Mouse (Mus musculus) 3T3-L1 (cell line): ENCODE data around the gene Syce1l.
A peak's percentile ranks its signal among the peaks of the same experiment; 100 is the strongest.

ENCODE experiments used
- DNase-seq: peaks from one replicate; pipeline ENCODE4 v3.0.0-alpha.2; 2015; ENCODE audit warnings: low read depth, low spot score

The Syce1l gene

GRCm38 (mm10) chr8:113642926-113643325 lies at the start of gene Syce1l:
TSS of gene Syce1l (plus strand) at chr8:113643213.
- DNase-seq = no peak

DNA sequence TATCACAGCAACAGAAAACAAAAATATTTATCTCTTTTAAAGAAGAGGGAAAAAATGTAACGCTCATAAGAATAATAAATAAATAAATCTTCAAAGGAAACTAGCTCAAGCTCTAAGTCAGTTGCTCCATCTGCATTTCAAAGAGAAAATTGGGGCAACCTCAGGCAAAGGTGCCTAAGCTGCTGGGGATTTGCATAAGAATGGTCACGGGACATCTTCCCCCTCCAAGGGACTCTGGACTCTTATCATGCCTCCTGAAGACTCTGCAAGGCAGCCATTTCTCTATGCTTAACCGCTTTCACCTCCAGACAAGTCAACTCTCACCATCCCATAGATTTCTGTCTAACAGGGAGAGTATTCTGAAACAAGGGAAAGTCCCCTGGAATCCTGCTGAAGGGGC lies 44.6 kb upstream of the Syce1l start:
- no peak for DNase-seq

GRCm38 (mm10) chr8:113632634-113633033 lies 10.4 kb upstream of the Syce1l start:
- DNase-seq = peak; percentile 88

GRCm38 (mm10) chr8:113634161-113634560 lies 8.9 kb upstream of the Syce1l start:
- DNase-seq = no peak

- DNase-seq = peak; percentile 99
Measured at GRCm38 (mm10) chr8:113634670-113635591, 8.1 kb upstream of the Syce1l start, which contains the start of gene Mon1b. TSS of gene Mon1b (plus strand) at chr8:113635587.

DNA sequence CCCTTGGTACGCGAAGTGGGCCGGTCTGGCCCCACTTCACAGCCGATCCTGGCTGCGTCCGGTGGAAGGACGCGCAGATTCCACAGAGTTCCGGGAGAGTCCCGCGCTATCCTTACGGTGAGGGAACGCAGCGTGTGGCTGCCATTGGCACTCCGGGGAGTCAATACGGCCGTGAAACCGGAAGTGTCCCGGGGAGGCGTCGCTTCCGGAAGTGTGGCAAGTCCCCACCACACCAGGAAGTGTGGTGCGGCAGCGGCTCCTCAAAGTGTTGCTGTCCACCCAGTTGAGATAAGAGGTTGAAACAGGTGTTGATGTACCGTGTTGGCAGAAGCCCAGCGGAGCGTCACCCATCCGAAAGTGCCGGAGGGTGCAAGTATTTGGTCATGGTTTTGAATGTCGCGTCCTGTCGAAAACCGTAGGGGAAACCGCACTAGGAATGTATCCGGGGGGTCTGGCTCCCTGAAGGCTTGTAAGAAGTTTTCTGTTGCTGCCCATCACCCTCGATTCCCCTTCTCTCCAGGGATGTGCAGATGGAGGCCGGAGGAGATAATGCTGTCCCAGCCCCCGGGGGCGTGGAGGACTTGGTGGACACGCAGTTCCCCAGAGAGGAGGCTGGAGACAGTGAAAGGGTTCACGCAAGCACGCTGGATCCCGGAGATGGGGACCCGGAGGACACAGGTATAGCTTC lies 7.3 kb upstream of the Syce1l start:
- peak; percentile 97 for DNase-seq

GRCm38 (mm10) chr8:113636280-113636628 lies 6.8 kb upstream of the Syce1l start:
- DNase-seq = peak; percentile 43

DNA sequence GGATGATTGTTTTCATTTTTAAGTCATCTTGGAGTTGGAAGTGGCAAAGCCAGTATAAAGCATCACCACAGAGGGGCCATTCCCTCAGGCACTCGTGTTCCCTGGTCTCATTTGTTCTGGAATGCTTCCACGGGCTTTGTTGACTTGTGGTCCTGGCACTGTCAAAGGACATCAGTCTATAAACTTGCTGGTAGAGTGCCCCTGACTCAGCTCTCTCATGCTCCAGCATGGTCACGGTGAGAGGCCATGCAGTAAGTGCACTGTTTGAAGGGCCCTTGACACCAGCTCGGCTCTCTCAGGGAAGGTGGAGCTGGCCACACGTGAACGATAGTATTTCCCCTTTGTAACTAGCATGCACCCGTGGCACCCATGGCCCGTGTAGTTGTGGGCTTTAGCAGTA lies 2.7 kb upstream of the Syce1l start:
- no peak for DNase-seq

GRCm38 (mm10) chr8:113643479-113644210 lies 632 bp downstream of the Syce1l start:
- DNase-seq = no peak

- no peak for DNase-seq
Measured at GRCm38 (mm10) chr8:113645220-113645619, 2.2 kb downstream of the Syce1l start.

- no peak for DNase-seq
Measured at GRCm38 (mm10) chr8:113652450-113652849, 9.4 kb downstream of the Syce1l start.

DNA sequence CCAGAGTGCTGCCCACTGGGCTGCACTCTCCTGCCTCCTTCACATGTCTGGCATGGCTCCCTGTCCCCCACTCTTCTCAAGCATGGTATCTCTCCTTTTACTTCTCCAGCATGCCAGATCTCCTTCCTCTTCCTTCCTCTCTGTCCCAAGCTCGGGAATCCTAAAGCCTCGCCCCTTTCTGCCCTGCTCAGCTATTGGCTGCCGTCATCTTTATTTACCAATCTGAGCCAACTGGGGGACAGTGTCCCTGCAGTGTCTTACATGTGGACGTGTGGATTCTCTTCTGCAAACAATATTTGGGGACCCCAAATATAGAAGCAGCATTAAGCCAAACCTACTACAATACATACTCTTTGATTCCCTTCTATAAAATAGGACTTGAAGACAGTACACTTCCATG lies 10.1 kb downstream of the Syce1l start:
- DNase-seq = no peak

DNA sequence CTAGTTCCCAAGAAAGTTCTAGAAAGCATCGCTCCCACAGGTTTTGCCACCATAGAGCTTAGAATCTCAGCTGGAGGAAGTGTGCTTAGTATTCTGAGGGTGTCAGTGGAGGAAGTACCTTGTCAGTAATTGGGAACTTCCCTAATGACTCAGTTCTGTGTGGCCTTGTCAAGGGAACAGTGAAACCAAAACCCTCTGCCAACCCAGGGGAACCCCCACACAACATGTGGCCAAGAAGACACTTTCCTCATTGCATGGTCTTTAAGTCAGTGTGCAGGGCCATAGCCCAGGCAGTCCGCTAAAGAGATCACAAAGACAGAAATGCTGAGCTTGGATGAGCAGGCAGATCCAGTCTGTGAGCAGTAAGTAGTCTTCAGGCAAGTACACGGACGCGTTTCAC lies 13.1 kb downstream of the Syce1l start:
- peak; percentile 12 for DNase-seq

DNA sequence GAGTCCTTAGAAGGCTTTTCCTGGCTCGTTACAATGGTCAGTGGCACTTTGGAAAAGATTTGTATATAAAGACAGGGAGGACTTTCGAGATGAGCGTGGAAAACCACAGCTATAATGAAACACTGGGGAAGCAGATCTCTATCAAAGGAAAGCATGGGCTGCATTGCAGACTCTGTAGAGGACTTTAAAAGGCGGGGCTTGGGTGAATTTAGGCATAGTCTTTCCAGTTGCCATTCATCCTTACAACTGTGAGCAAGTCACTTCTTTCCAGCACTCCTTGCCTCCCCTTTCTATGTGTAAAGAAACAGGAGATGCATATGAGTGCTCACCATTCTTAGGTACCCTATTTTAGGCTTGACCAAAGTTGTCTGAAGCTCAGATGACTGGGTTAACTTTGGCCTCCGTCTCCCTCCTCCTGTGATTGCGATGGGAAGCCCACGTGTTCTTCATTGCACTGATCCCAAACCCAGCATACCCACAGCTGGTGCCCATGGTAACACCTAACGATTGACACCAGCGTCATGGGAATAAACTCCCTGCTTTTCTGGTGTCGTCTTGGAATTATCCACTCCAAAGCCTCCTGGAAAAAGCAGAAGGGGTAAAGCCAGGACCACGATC lies 13.8 kb downstream of the Syce1l start:
- DNase-seq = no peak

DNA sequence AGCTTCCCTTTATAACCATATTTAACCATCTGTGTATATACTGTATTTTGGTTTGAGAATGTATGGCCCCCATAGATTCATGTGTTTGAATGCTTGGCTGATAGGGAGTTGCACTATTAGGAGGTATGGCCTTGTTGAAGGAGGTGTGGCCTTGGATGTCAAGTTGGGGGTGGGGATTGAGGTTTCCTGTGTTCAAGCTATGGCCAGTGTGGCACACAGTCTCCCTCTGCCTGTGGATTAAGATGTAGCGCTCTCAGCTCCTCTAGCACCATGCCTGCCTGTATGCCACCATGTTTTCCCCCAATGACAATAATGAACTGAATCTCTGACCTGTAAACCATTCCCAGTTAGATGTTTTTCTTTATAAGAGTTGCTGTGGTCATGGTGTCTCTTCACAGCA lies 17.1 kb downstream of the Syce1l start:
- no peak for DNase-seq

- peak; percentile 87 for DNase-seq
Measured at GRCm38 (mm10) chr8:113664544-113664943, 21.5 kb downstream of the Syce1l start.

DNA sequence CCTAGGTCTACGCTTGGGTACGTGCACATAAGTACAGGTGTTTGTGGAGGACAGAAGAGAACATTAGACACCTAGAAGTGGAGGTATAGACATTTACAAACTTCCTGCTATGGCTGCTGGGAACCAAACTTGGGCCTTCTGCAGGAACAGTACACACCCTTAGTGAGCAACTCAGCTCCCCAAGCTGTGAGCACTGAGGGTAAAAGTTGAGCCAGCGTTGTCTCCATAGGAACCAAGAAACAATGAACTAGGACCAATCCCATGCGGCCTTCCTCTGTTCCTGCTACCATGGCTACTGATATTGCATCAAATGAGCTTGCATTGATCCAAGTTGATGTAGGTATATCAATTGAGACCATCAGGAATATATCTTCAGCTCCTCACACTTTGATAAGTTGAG lies 22.0 kb downstream of the Syce1l start:
- no peak for DNase-seq

- DNase-seq = no peak
Measured at GRCm38 (mm10) chr8:113665951-113666350, 22.9 kb downstream of the Syce1l start.

- no peak for DNase-seq
Measured at GRCm38 (mm10) chr8:113666714-113667432, 23.9 kb downstream of the Syce1l start.

GRCm38 (mm10) chr8:113669924-113670323 lies 26.9 kb downstream of the Syce1l start:
- no peak for DNase-seq
